Mouse (Mus musculus): ENCODE results near the gene Coro1b. TPM values are rescaled to one million over a fixed set of nuclear protein-coding genes. Genes with fewer than 3 reads are reported as not detected.

The Coro1b gene
- polyA plus RNA-seq, 1 experiment from 2014 or later: 102 TPM

DNA sequence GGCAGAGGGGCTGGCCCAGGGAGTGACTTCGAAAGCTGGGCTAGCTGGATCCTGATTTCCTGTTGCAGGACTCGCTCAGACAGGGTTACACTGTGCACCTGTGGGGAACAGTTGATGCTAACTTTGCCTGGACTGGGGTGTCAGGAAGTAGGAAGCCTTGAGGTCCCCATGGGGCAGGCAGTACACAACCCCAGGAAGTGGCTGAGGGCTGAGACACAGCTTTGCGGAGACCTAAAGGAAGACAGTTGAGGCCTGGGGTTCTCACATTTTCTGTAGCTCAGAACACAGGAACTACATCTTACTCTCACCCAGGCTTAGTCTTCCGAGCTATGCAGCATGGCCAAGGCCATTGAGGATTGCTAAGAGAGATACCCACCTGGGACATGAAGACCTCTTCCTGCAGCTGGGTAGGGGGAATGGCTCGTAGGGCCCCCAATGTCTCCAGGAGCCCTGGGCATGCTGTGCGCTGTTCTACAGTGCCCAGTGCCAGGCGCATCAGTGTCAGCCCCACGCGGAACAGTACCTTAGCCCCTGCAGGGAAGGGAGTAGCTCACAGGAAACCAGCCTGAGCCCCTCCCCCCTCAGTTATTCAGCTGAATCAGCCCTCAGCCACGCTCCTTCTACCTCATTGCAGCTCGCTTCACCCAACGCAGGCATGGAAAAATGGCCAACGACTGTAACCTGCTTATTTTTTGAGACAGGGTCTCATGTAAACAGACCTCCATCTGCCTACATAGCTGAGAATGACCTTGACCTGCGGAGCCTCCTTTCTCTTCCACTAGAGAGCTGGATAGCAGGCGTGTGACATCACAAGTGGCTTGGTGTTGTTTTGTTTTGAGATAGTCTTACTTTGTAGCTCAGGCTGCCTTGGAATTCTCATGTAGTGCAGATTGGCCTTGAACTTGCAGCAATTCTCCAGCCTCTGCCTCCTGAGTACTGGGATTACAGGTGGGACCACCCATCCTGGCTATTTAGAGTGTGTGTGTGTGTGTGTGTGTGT is 36.9 kb downstream of the Coro1b start:
- Histone ChIP-seq H3K9me3 (replicated peaks) (no peaks in the 10 kb centered on the region), H3K4me1 (peaks cover 15% of the 10 kb centered on the region; the same call in 1 of the 2 replicates), H3K4me2 (no peak overlapping the region), H3K9ac (replicated peaks) (no peak overlapping the region), H3K4me3 (replicated peaks) (no peak overlapping the region), H3K27ac (replicated peaks) (no peak overlapping the region), H3K36me3 (no peaks in the 10 kb centered on the region), H3K27me3 (replicated peaks) (no peaks in the 10 kb centered on the region)
- WGBS: 63% methylated on average over 15 of the region's 15 CpGs
- no peak for ATAC-seq (ENCODE audit: low FRiP score)

DNA sequence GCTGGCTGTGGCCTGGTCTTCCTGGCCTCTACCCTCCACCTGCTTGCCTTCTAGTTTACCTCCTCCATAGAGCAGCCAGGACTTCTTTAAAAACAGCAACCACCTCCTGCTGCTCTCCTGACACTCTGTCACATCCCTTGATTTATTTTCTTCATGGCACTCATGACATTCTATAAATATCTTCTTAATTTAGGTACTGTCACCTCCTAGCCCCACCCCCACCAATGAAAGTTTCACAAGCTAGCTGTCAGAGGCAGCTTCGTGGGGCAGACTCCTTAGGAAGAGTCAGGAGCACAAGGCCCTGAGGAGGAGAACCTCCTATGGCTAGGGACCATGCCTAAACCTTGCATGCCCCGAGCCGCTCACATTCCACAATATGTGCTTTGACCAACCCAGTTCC is 38.9 kb downstream of the Coro1b start:
- Histone ChIP-seq H3K27ac (replicated peaks) (no peak overlapping the region), H3K4me1 (peaks cover 17% of the 10 kb centered on the region), H3K27me3 (replicated peaks) (no peaks in the 10 kb centered on the region), H3K4me3 (replicated peaks) (no peak overlapping the region), H3K9ac (replicated peaks) (no peak overlapping the region), H3K9me3 (replicated peaks) (no peaks in the 10 kb centered on the region), H3K4me2 (no peak overlapping the region), H3K36me3 (no peaks in the 10 kb centered on the region)
- 72% methylated on average over 3 of the region's 3 CpGs for WGBS
- ATAC-seq (ENCODE audit: low FRiP score): no peak

DNA sequence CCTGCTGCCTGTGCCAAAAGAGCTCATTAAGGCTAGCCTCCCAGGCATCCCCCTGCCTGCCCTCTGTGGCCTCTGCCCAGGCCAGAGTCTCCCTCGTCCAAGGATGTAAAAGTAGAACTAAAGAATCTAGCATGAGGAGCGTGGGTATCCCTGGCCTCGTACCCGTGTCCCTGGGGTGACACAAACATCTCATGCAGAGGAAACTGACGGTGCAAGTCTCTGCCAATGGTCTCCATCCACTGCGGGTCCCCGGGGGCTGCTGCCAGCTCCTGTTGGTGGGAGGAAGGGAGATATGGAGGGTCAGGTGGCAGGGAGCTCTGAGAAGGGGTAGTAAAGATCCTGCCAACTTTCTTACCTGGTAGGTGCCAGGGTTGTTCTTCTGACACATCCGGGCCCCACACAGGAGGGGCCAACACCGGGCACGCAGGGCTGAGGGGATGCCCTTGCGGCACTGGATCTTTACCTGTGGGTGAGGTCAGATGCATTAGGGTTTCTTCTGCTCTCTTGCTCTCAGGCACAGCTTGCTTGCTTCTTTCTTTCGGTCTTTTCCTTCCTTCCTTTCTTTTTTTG is 40.7 kb downstream of the Coro1b start:
- WGBS: 83% methylated on average over 12 of the region's 12 CpGs
- H3K4me2 ChIP-seq: no peak overlapping the region
- no peak overlapping the region; the same call in 1 of the 2 replicates for H3K9ac ChIP-seq (replicated peaks)
- H3K4me3 ChIP-seq (replicated peaks): no peak overlapping the region
- ATAC-seq (ENCODE audit: low FRiP score): no peak
- H3K36me3 ChIP-seq: peaks cover 9% of the 10 kb centered on the region
- H3K9me3 ChIP-seq (replicated peaks): no peaks in the 10 kb centered on the region
- H3K27me3 ChIP-seq (replicated peaks): no peaks in the 10 kb centered on the region
- peaks cover 32% of the 10 kb centered on the region for H3K4me1 ChIP-seq
- H3K27ac ChIP-seq (replicated peaks): no peak overlapping the region

DNA sequence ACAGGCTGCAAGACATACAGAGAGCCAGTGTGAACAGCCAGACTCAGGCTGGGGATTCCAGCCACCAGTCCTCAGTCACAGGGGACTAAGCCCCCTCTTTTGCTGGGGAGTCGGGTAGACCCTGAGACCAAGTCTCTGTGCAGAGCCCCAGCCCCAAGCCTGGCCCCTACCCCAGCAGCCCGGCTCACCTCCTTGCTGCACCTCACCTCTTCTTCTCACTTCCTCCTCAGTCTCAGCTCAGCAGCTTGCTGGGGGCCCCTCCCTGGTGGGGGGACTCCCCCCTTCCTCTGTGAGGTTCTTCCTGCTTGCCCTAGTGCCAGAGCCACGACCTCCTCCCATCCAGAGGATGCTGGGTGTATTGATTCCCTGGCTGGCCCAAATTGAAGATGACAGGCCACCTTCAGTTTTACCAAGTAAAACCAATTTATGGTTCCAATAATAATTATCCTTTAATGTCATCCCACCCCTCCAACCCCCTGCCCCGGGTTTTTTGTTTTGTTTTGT is 42.5 kb downstream of the Coro1b start, which contains the start of gene Tbc1d10c:
TSS of gene Tbc1d10c (minus strand) at position 454 of the 504 bp plus-strand sequence.
- no peaks in the 10 kb centered on the region for H3K27me3 ChIP-seq (replicated peaks)
- WGBS: 68% methylated on average over 4 of the region's 4 CpGs
- no peak for ATAC-seq (ENCODE audit: low FRiP score)

DNA sequence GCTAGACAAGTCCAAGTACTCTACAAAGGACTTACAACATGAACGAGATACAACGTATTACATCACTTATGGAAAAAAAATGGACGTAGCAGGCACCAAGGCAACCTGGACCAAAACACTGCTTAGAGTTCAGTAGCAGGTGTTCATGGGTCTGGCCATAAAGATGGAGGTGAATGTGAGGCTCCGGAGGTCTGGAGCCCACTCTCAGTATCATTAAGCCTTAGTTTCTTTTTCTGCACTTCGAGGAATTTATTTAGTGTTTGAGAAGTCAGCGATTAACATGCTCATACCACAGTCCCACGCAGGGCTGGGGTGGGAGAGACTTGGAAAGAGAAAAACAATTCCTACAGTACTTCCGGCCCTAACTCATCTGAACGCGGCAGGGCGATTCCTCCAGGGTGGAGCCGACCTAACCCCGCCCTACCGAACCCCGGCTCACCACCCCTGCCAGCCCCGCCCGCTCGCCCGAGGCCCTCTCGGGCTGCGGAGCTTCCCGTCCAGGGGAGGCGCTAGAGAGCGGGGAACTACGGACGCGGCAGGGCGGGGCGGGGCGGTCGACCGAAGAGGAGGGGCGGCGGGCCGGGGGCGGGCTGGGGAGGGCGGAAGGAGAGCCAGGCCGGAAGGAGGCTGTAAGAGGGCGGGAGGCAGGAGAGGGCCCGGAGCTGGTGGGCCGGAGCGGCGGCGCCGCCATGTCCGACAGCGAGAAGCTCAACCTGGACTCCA is 43.3 kb downstream of the Coro1b start, which contains the start of gene Ppp1ca:
TSS of gene Ppp1ca (plus strand) at position 538 of the 723 bp plus-strand sequence.
- H3K4me2 ChIP-seq: peak within 1 kb of the TSS; percentile 93
- H3K9ac ChIP-seq (replicated peaks): peak within 1 kb of the TSS; percentile 99
- no peaks in the 10 kb centered on the region for H3K9me3 ChIP-seq (replicated peaks)
- H3K4me3 ChIP-seq (replicated peaks): peak within 1 kb of the TSS; percentile 97
- ATAC-seq (ENCODE audit: low FRiP score): peak; percentile 92
- H3K27ac ChIP-seq (replicated peaks): peak within 1 kb of the TSS; percentile 94
- no peaks in the 10 kb centered on the region for H3K27me3 ChIP-seq (replicated peaks)
- peaks cover 34% of the 10 kb centered on the region for H3K36me3 ChIP-seq
- WGBS: 4% methylated on average over 45 of the region's 47 CpGs
- H3K4me1 ChIP-seq: peaks cover 48% of the 10 kb centered on the region

More for the DNA sequence above, 42.5 kb downstream of the Coro1b start, which contains the start of gene Tbc1d10c:
- Histone ChIP-seq H3K9ac (replicated peaks) (peak within 1 kb of the TSS; percentile 99), H3K27ac (replicated peaks) (peak within 1 kb of the TSS; percentile 94), H3K4me3 (replicated peaks) (peak within 1 kb of the TSS; percentile 97), H3K4me1 (peaks cover 40% of the 10 kb centered on the region), H3K36me3 (peaks cover 26% of the 10 kb centered on the region), H3K4me2 (peak within 1 kb of the TSS; percentile 93), H3K9me3 (replicated peaks) (no peaks in the 10 kb centered on the region)

DNA sequence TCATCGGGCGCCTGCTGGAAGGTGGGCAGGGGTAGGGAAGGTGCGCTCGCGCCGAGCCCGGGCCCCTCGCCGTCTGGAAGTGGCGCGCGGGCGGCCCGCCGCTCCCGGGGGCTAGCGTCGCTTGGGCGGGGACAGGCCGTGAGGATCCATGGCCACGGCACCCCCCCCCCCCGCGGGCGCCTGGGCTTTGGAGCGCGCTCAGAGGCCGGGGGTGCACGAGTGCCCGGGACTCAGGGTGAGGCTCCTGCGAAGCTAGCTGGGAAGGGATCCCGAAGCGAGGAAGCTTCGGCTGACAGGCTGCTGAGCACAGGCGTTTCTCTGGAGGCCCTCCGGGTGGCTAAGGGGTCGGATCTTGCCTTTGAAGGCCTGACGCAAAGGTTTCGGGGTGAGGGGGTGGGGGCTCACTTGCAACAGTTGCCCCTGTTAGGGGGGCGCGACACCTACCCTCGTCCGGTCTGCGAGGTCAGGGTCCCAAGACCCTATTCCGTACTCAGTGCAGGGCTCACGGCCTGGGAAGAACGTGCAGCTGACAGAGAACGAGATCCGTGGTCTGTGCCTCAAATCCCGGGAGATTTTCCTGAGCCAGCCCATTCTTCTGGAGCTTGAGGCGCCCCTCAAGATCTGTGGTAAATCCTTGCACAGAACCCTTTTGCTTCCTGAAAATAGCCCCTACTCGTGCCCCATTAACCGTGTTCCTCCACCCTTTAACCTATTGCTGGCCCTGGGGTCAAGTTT is 44.0 kb downstream of the Coro1b start:
- H3K4me3 ChIP-seq (replicated peaks): peak overlapping the region; percentile 97
- peak overlapping the region; percentile 99 for H3K9ac ChIP-seq (replicated peaks)
- H3K27me3 ChIP-seq (replicated peaks): no peaks in the 10 kb centered on the region
- H3K4me1 ChIP-seq: peaks cover 50% of the 10 kb centered on the region
- peak overlapping the region; percentile 93 for H3K4me2 ChIP-seq
- peak overlapping the region; percentile 94 for H3K27ac ChIP-seq (replicated peaks)
- ATAC-seq (ENCODE audit: low FRiP score): peak; percentile 62
- H3K9me3 ChIP-seq (replicated peaks): no peaks in the 10 kb centered on the region
- WGBS: under 1% methylated on average over 44 of the region's 52 CpGs
- peaks cover 41% of the 10 kb centered on the region for H3K36me3 ChIP-seq

DNA sequence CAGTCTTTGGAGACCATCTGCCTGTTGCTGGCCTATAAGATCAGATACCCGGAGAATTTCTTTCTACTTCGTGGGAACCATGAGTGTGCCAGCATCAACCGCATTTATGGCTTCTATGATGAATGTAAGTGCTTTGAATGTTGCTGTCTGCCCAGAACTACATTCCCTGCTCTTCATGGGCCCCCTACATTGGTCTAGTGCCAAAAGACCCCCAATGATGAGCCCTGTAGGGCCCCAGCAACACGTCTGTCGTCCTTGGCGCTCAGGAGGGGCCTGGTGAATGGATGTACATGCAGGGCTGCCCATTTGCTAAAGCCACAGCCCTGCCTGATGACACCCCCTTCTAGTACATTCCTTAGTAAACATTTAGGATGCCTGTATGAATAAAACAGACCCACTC is 44.7 kb downstream of the Coro1b start:
- ATAC-seq (ENCODE audit: low FRiP score): no peak
- Histone ChIP-seq H3K9ac (replicated peaks) (peak overlapping the region; percentile 99), H3K27ac (replicated peaks) (peak overlapping the region; percentile 94), H3K4me3 (replicated peaks) (peak overlapping the region; percentile 97), H3K9me3 (replicated peaks) (no peaks in the 10 kb centered on the region), H3K27me3 (replicated peaks) (no peaks in the 10 kb centered on the region), H3K4me1 (peaks cover 50% of the 10 kb centered on the region), H3K4me2 (peak overlapping the region; percentile 93), H3K36me3 (peaks cover 42% of the 10 kb centered on the region)
- 58% methylated on average over 6 of the region's 6 CpGs for WGBS

DNA sequence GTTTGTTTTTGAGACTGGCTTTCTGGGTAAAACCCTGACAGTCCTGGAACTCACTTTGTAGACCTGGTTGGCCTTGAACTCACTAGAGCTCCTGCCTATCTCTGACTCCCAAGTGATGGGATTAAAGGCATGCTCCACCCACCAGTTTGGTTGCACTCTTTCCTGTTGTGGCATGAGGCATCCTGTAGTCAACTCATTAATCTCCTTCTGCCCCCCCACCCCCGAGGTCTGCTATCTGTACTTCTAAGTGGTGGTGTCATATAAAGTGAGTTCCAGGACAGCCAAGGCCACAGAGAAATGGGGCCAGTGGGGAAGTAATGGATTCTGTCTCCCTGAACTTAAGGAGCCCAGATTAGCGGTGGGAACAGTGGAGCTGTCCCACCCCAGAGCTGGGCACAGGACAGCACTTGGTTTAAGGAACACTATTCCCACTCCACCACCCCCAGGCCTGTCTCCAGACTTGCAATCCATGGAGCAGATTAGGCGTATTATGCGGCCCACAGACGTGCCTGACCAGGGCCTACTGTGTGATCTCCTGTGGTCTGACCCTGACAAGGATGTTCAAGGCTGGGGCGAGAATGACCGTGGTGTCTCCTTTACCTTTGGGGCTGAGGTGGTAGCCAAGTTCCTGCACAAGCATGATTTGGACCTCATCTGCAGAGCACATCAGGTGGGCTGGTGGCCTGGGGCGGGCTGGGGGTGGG is 45.8 kb downstream of the Coro1b start:
- no peak for ATAC-seq (ENCODE audit: low FRiP score)
- H3K9ac ChIP-seq (replicated peaks): no peak overlapping the region
- H3K36me3 ChIP-seq: peaks cover 48% of the 10 kb centered on the region
- H3K9me3 ChIP-seq (replicated peaks): no peaks in the 10 kb centered on the region
- peaks cover 51% of the 10 kb centered on the region for H3K4me1 ChIP-seq
- H3K27me3 ChIP-seq (replicated peaks): no peaks in the 10 kb centered on the region
- no peak overlapping the region for H3K4me3 ChIP-seq (replicated peaks)
- 0 out of 2 replicates have a peak overlapping the region, but pooled peaks have one; percentile 13 for H3K27ac ChIP-seq (replicated peaks)
- H3K4me2 ChIP-seq: peak overlapping the region; percentile 93; the same call in 1 of the 2 replicates
- 89% methylated on average over 8 of the region's 8 CpGs for WGBS

DNA sequence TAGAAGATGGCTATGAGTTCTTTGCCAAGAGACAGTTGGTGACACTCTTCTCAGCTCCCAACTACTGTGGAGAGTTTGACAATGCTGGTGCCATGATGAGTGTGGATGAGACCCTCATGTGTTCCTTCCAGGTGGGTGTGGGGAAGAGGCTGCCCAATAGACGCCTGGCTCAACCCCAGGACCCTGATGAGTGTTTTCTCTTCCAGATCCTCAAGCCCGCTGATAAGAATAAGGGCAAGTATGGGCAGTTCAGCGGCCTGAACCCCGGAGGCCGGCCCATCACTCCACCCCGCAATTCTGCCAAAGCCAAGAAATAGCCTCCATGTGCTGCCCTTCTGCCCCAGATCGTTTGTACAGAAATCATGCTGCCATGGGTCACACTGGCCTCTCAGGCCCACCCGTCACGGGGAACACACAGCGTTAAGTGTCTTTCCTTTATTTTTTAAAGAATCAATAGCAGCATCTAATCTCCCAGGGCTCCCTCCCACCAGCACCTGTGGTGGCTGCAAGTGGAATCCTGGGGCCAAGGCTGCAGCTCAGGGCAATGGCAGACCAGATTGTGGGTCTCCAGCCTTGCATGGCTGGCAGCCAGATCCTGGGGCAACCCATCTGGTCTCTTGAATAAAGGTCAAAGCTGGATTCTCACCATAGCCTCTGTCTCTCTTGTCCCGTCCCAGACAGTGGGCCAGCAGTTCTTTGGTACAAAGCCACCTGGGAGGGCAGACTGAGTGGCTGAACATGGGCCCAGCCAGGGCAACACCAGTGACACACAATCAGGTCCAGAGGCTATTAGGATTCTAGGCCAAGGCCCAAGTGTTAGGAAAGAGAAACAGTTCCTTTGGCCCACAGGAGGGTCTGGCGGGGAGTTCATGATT is 46.6 kb downstream of the Coro1b start:
- H3K9me3 ChIP-seq (replicated peaks): no peaks in the 10 kb centered on the region
- no peak overlapping the region for H3K4me3 ChIP-seq (replicated peaks)
- peaks cover 57% of the 10 kb centered on the region for H3K4me1 ChIP-seq
- ATAC-seq (ENCODE audit: low FRiP score): no peak
- H3K27me3 ChIP-seq (replicated peaks): no peaks in the 10 kb centered on the region
- H3K27ac ChIP-seq (replicated peaks): 0 out of 2 replicates have a peak overlapping the region, but pooled peaks have one; percentile 13
- no peak overlapping the region for H3K4me2 ChIP-seq
- WGBS: 79% methylated on average over 12 of the region's 12 CpGs
- H3K36me3 ChIP-seq: peaks cover 51% of the 10 kb centered on the region
- no peak overlapping the region for H3K9ac ChIP-seq (replicated peaks)
